Mouse (Mus musculus) forebrain, embryonic 11.5 days (tissue): ENCODE data around the gene Pxmp4. TPM values are rescaled to one million over a fixed set of nuclear protein-coding genes. Genes with fewer than 3 reads are reported as not detected.

ENCODE experiments used
- ATAC-seq: fragments of 200-750 bp; cut with Nextera tagmentation; replicated peaks from 2 replicates; pipeline ENCODE4 v1.8.0; 2017; ENCODE audit warnings: moderate TSS enrichment; ENCODE audit not compliant: low FRiP score
- DNase-seq: peaks from one replicate; pipeline ENCODE4 v3.0.0-alpha.2; 2017; ENCODE audit warnings: low spot score
- H3K27ac ChIP-seq: fragments of 300-500 bp; sonication (generic); 2 replicates; pipeline ENCODE4 v1.5.1; 2014; ENCODE audit warnings: low read depth, low read length
- H3K27me3 ChIP-seq: fragments of 300-500 bp; sonication (generic); 2 replicates; pipeline ENCODE4 v1.6.1; 2014; ENCODE audit warnings: mild to moderate bottlenecking, low read length, mixed read lengths; ENCODE audit not compliant: control insufficient read depth, insufficient read depth
- H3K36me3 ChIP-seq: fragments of 300-500 bp; sonication (generic); 2 replicates; pipeline ENCODE4 v1.6.1; 2014; ENCODE audit warnings: mild to moderate bottlenecking, low read length, moderate library complexity, mixed read lengths; ENCODE audit not compliant: control insufficient read depth, insufficient read depth
- H3K4me1 ChIP-seq: fragments of 300-500 bp; sonication (generic); replicated peaks from 2 replicates; pipeline ENCODE4 v1.6.1; 2014; ENCODE audit warnings: low read length, mixed read lengths; ENCODE audit not compliant: control insufficient read depth, insufficient read depth
- H3K4me2 ChIP-seq: fragments of 300-500 bp; sonication (generic); 2 replicates; pipeline ENCODE4 v1.6.1; 2014; ENCODE audit warnings: low read depth, mild to moderate bottlenecking, low read length, moderate library complexity, mixed read lengths; ENCODE audit not compliant: severe bottlenecking
- H3K4me3 ChIP-seq: fragments of 300-500 bp; sonication (generic); 2 replicates; pipeline ENCODE4 v1.5.1; 2014; ENCODE audit warnings: low read depth, low read length
- H3K9ac ChIP-seq: fragments of 300-500 bp; sonication (generic); 2 replicates; pipeline ENCODE4 v1.6.1; 2014; ENCODE audit warnings: low read length
- H3K9me3 ChIP-seq: fragments of 300-500 bp; sonication (generic); 2 replicates; pipeline ENCODE4 v1.6.1; 2016; ENCODE audit warnings: low read length, mixed read lengths; ENCODE audit not compliant: control insufficient read depth
- WGBS: fragments of 180-500 bp; shearing (Covaris S2); extraction: QIAGEN DNeasy Blood & Tissue Kit; methylation state at CpG from one replicate; pipeline ENCODE4 v1.1.7; 2014; 5-methylcytosine and 5-hydroxymethylcytosine counted together
- polyA plus RNA-seq: library from polyadenylated mRNA; unstranded; fragments of >200 nt; fragmentation: Nextera tagmentation; extraction: Ambion mirVana; gene quantifications from 2 replicates; pipeline ENCODE4 v1.2.1, GENCODE M21; 2014

The Pxmp4 gene
- polyA plus RNA-seq, 1 experiment from 2014 or later = 10.0 TPM

DNA sequence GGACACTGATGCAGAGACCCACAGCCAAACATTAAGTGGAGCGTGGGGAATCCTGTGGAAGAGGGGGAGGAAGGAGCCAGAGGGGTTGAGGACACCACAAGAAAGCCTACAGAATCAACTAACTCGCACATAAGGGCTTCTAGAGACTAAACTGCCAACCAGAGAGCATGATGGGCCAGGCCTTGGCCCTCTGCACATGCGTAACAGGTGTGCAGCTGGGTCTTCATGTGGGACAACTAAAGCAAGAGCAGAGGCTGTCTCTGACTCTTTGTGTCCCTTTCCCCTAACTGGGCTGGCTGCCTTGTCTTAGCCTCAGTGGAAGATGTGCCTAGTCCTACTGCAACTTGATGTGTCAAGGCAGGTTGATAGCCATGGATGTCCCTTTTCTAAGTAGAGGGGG, 13.6 kb upstream of the Pxmp4 start:
- H3K9ac ChIP-seq = no peak overlapping the region
- DNase-seq (no peak), ATAC-seq (no peak)
- no peaks in the 10 kb centered on the region for H3K36me3 ChIP-seq
- WGBS = 90% methylated on average over 3 of the region's 3 CpGs
- H3K27ac ChIP-seq = no peak overlapping the region
- H3K4me3 ChIP-seq = no peak overlapping the region
- no peaks in the 10 kb centered on the region for H3K9me3 ChIP-seq
- H3K27me3 ChIP-seq = no peaks in the 10 kb centered on the region
- no peak overlapping the region for H3K4me2 ChIP-seq
- peaks cover 2% of the 10 kb centered on the region; the same call in 1 of the 2 replicates for H3K4me1 ChIP-seq

- H3K27me3 ChIP-seq = no peaks in the 10 kb centered on the region
- no peak overlapping the region for H3K27ac ChIP-seq
- H3K9me3 ChIP-seq = no peaks in the 10 kb centered on the region
- no peak for DNase-seq
- H3K4me1 ChIP-seq = peaks cover 2% of the 10 kb centered on the region; the same call in 1 of the 2 replicates
- no peak overlapping the region for H3K4me3 ChIP-seq
- 91% methylated on average over 5 of the region's 5 CpGs for WGBS
- no peaks in the 10 kb centered on the region for H3K36me3 ChIP-seq
- H3K4me2 ChIP-seq = no peak overlapping the region
- H3K9ac ChIP-seq = no peak overlapping the region
- ATAC-seq = no peak
Observed at GRCm38 (mm10) chr2:154615674-154616073, 12.2 kb upstream of the Pxmp4 start.

- H3K9ac ChIP-seq = no peak overlapping the region
- no peak overlapping the region for H3K27ac ChIP-seq
Observed at GRCm38 (mm10) chr2:154614841-154615576, 11.5 kb upstream of the Pxmp4 start.

GRCm38 (mm10) chr2:154613118-154614115, 9.9 kb upstream of the Pxmp4 start, which contains the start of the genes Zfp341 and 4930519P11Rik:
Gene Zfp341, plus strand, starts transcription at chr2:154613297.
Gene 4930519P11Rik, minus strand, starts transcription at chr2:154613437.
- Histone ChIP-seq H3K4me2 (peak within 1 kb of the TSS; percentile 76), H3K9ac (peak within 1 kb of the TSS; percentile 88), H3K27me3 (no peaks in the 10 kb centered on the region), H3K27ac (peak within 1 kb of the TSS; percentile 94), H3K36me3 (no peaks in the 10 kb centered on the region), H3K4me1 (peaks cover 2% of the 10 kb centered on the region; the same call in 1 of the 2 replicates), H3K4me3 (peak within 1 kb of the TSS; percentile 50), H3K9me3 (no peaks in the 10 kb centered on the region)
- peak; percentile 96 for DNase-seq
- ATAC-seq = peak; percentile 95
- under 1% methylated on average over 84 of the region's 98 CpGs for WGBS

More at GRCm38 (mm10) chr2:154614841-154615576, 11.5 kb upstream of the Pxmp4 start:
- ATAC-seq = no peak
- WGBS = 79% methylated on average over 19 of the region's 19 CpGs
- H3K4me2 ChIP-seq = no peak overlapping the region
- H3K9me3 ChIP-seq = no peaks in the 10 kb centered on the region
- no peaks in the 10 kb centered on the region for H3K36me3 ChIP-seq
- no peak overlapping the region for H3K4me3 ChIP-seq
- H3K4me1 ChIP-seq = peaks cover 2% of the 10 kb centered on the region; the same call in 1 of the 2 replicates
- no peak for DNase-seq
- H3K27me3 ChIP-seq = no peaks in the 10 kb centered on the region

GRCm38 (mm10) chr2:154609050-154609767, 5.7 kb upstream of the Pxmp4 start:
- no peaks in the 10 kb centered on the region for H3K27me3 ChIP-seq
- WGBS = 73% methylated on average over 10 of the region's 10 CpGs
- H3K36me3 ChIP-seq = no peaks in the 10 kb centered on the region
- no peak overlapping the region for H3K27ac ChIP-seq
- no peak for DNase-seq
- no peak overlapping the region for H3K4me2 ChIP-seq
- no peak overlapping the region for H3K4me3 ChIP-seq
- no peak for ATAC-seq
- H3K4me1 ChIP-seq = peaks cover 2% of the 10 kb centered on the region; the same call in 1 of the 2 replicates
- no peaks in the 10 kb centered on the region for H3K9me3 ChIP-seq
- H3K9ac ChIP-seq = no peak overlapping the region

- Histone ChIP-seq H3K9me3 (no peaks in the 10 kb centered on the region), H3K36me3 (no peaks in the 10 kb centered on the region), H3K9ac (no peak overlapping the region), H3K27me3 (no peaks in the 10 kb centered on the region), H3K27ac (no peak overlapping the region), H3K4me3 (no peak overlapping the region), H3K4me1 (peaks cover 7% of the 10 kb centered on the region; the same call in 1 of the 2 replicates), H3K4me2 (no peak overlapping the region)
- ATAC-seq = no peak
- 79% methylated on average over 1 of the region's 1 CpGs for WGBS
- no peak for DNase-seq
Observed at GRCm38 (mm10) chr2:154606965-154607364, 3.5 kb upstream of the Pxmp4 start.

GRCm38 (mm10) chr2:154604156-154604555, 648 bp upstream of the Pxmp4 start:
- H3K27ac ChIP-seq = no peak overlapping the region
- H3K9me3 ChIP-seq = no peaks in the 10 kb centered on the region
- H3K36me3 ChIP-seq = no peaks in the 10 kb centered on the region
- WGBS = 44% methylated on average over 7 of the region's 7 CpGs
- H3K4me1 ChIP-seq = peaks cover 7% of the 10 kb centered on the region; the same call in 1 of the 2 replicates
- DNase-seq (no peak), ATAC-seq (no peak)
- no peak overlapping the region for H3K9ac ChIP-seq
- H3K27me3 ChIP-seq = no peaks in the 10 kb centered on the region
- H3K4me2 ChIP-seq = peak overlapping the region; percentile 57; the same call in 1 of the 2 replicates
- H3K4me3 ChIP-seq = peak overlapping the region; percentile 58; the same call in 1 of the 2 replicates
